Mouse (Mus musculus) forebrain, embryonic 13.5 days (tissue): ENCODE measurements around the gene Acaa1a. TPM values are rescaled to one million over a fixed set of nuclear protein-coding genes. Genes with fewer than 3 reads are reported as not detected.

Source experiments
- polyA plus RNA-seq: library from polyadenylated mRNA; unstranded; fragments of >200 nt; fragmentation: Nextera tagmentation; extraction: Ambion mirVana; gene quantifications from 2 replicates; pipeline ENCODE4 v1.2.1, GENCODE M21; 2015

Gene Acaa1a
- polyA plus RNA-seq, 1 experiment from 2014 or later = 82.8 TPM

Other genes starting within 250 kb of the Acaa1a start
- gene Plcd1, start 246.2 kb upstream of the Acaa1a start, polyA plus RNA-seq = 8.4 and 12.2 TPM in 2 replicates
- gene Dlec1, start 237.2 kb upstream of the Acaa1a start, polyA plus RNA-seq = 0.57 and 0.86 TPM in 2 replicates
- 1.1 and 1.3 TPM in 2 replicates for gene Acaa1b, start 182.6 kb upstream of the Acaa1a start, polyA plus RNA-seq
- gene Gm47289, start 180.5 kb upstream of the Acaa1a start, polyA plus RNA-seq = not detected in 2 replicates
- not detected in 2 replicates for gene Slc22a13, start 130.6 kb upstream of the Acaa1a start, polyA plus RNA-seq
- 12.9 and 13.0 TPM in 2 replicates for gene Oxsr1, start 17.2 kb upstream of the Acaa1a start, polyA plus RNA-seq
- gene Myd88, start 1.7 kb downstream of the Acaa1a start, polyA plus RNA-seq = 3.8 and 5.4 TPM in 2 replicates
- 5.7 and 6.2 TPM in 2 replicates for gene Xylb, start 17.7 kb downstream of the Acaa1a start, polyA plus RNA-seq
- gene Slc22a14, start 25.9 kb downstream of the Acaa1a start, polyA plus RNA-seq = not detected in 2 replicates
- gene Acvr2b, start 62.4 kb downstream of the Acaa1a start, polyA plus RNA-seq = 48.1 and 54.7 TPM in 2 replicates
- 46.3 and 52.6 TPM in 2 replicates for gene Exog, start 105.3 kb downstream of the Acaa1a start, polyA plus RNA-seq
- 0.83 and 1.3 TPM in 2 replicates for gene Scn5a, start 239.3 kb downstream of the Acaa1a start, polyA plus RNA-seq